Mouse (Mus musculus) ES-Bruce4 (cell line): ENCODE measurements around the gene Cyp4f13. TPM values are rescaled to one million over a fixed set of nuclear protein-coding genes. Genes with fewer than 3 reads are reported as not detected.

Experiments
- H3K27ac ChIP-seq: 2 replicates; pipeline ENCODE4 v1.5.1; 2012; ENCODE audit warnings: low read length, inconsistent platforms; ENCODE audit not compliant: insufficient read depth
- H3K27me3 ChIP-seq: 2 replicates; pipeline ENCODE4 v1.6.1; 2012; ENCODE audit warnings: mild to moderate bottlenecking, low read length, inconsistent platforms; ENCODE audit not compliant: control insufficient read depth, poor library complexity, insufficient read depth, severe bottlenecking
- H3K36me3 ChIP-seq: 2 replicates; pipeline ENCODE4 v1.6.1; 2012; ENCODE audit warnings: inconsistent platforms, mild to moderate bottlenecking, low read length, moderate library complexity; ENCODE audit not compliant: control insufficient read depth, poor library complexity, insufficient read depth, severe bottlenecking
- H3K4me1 ChIP-seq: one replicate; pipeline ENCODE4 v1.8.1; 2011; ENCODE audit warnings: low read length; ENCODE audit not compliant: control insufficient read depth, insufficient read depth
- H3K4me3 ChIP-seq: 2 replicates; pipeline ENCODE4 v1.5.1; 2011; ENCODE audit warnings: low read depth, mild to moderate bottlenecking, low read length
- H3K9ac ChIP-seq: 2 replicates; pipeline ENCODE4 v1.6.1; 2012; ENCODE audit warnings: low read depth, mild to moderate bottlenecking, inconsistent platforms; ENCODE audit not compliant: poor library complexity, severe bottlenecking
- H3K9me3 ChIP-seq: replicated peaks from 2 replicates; pipeline ENCODE4 v1.6.1; 2012; ENCODE audit warnings: mild to moderate bottlenecking, low read length, inconsistent platforms; ENCODE audit not compliant: control insufficient read depth, poor library complexity, insufficient read depth, severe bottlenecking
- CTCF ChIP-seq: IDR thresholded peaks from one replicate; pipeline ENCODE4 v1.8.1; 2011; ENCODE audit warnings: low read depth, low read length
- EP300 ChIP-seq: IDR thresholded peaks from 2 replicates; pipeline ENCODE4 v1.6.1; 2011; ENCODE audit warnings: low read depth, low read length; ENCODE audit not compliant: insufficient read depth
- POLR2A ChIP-seq: IDR thresholded peaks from one replicate; pipeline ENCODE4 v1.8.1; 2011; ENCODE audit warnings: low read length; ENCODE audit not compliant: insufficient read depth
- polyA plus RNA-seq: library from polyadenylated mRNA; stranded (reverse); fragments of >200 nt; gene quantifications from 2 replicates; pipeline ENCODE4 v1.2.4, GENCODE M21; 2011; ENCODE audit warnings: low read depth; ENCODE audit not compliant: missing spikeins, insufficient read depth, insufficient read length

Cyp4f13 gene
- polyA plus RNA-seq, 1 experiment, result 18.8 TPM

DNA sequence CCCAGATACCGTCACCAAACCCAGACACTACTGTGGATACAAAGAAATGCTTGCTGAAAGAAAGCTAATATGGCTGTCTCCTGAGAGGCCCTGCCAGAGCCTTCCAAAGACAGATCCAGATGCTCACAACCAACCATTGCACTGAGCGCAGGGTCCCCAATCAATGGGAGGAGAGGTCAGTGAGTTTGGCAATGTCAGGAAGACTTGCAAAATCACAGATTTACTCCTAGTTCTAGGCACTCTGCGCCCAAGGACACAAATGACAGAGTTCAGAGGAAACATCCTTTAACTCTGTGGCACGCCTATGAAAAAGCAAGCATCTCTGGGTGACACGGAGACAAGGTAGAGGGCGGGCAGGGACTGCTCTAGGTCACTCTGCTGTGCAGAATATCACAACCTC, 57.6 kb downstream of the Cyp4f13 start:
- H3K36me3 ChIP-seq, result peaks cover 6% of the 10 kb centered on the region
- no peak overlapping the region for H3K9ac ChIP-seq
- peaks cover 1% of the 10 kb centered on the region for H3K4me1 ChIP-seq
- H3K4me3 ChIP-seq, result no peak overlapping the region
- no peaks in the 10 kb centered on the region for H3K27me3 ChIP-seq
- no peak overlapping the region for H3K27ac ChIP-seq
- no peak for TF ChIP-seq EP300
- no peak for TF ChIP-seq POLR2A
- TF ChIP-seq CTCF, result no peak
- H3K9me3 ChIP-seq, result no peaks in the 10 kb centered on the region

DNA sequence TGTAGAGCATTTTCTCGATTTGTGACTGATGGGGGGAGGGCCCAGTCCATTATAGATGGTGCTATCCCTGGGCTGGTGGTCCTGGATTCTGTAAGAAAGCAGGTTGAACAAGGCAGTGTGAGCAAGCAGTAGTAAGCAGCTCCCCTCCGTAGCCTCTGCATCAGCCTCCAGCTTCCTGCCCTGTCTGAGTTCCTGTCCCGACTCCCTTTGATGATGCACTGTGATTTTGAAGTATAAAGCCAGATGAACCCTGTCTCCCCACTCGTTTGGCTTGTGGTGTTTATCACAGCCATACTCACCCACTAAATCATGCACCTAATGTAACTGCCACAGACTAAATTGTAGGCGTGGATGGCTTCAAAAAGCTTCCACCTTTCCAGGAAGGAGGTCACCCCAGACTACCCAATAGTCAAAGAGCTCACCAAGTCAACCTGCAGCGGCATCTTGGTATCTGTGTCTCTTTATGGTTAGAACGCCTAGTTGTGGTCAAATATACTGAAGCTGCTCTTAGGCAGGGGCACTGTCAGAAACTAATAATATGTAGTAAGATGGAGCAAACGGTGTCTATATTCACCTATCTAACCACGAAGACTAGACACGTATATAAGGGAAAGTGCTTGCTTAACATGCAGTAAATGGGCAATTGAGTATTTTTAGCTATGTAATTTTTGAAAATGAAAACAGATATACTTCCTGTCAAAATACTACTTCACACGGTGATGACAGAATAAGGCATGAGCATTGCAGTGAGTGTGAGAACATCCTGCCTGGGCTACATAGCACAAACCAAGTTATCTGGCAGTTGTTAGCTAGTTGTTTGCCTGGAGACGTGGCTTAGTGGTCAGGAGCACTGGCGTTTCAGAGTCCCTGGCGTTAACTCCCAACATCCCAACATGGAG, 66.6 kb downstream of the Cyp4f13 start:
- H3K4me1 ChIP-seq, result peaks cover 5% of the 10 kb centered on the region
- H3K27me3 ChIP-seq, result no peaks in the 10 kb centered on the region
- peak overlapping the region; percentile 66 for H3K27ac ChIP-seq
- H3K9ac ChIP-seq, result no peak overlapping the region
- H3K9me3 ChIP-seq, result no peaks in the 10 kb centered on the region
- no peak overlapping the region for H3K4me3 ChIP-seq
- no peak for TF ChIP-seq CTCF
- TF ChIP-seq EP300, result no peak
- TF ChIP-seq POLR2A, result no peak
- peaks cover 30% of the 10 kb centered on the region for H3K36me3 ChIP-seq

DNA sequence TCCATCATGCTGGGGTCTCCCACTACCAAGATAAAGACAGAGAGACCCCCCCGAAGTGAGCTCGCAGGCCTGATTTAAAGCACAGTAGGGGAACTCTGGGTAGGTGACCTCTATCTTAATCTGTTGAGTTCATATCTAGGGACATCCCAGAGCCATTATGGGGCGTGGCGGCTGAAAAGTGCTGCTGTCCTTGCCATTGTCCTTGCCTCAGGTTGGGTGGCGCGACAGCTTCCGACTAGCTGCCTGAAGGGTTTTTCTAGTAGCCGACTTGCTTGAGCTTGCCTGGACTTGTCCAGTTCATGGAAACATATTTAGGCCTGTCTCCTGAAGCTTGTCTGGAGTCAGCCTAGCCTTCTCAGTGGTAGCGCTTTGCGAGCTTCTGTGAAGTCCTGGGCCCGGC, 68.4 kb downstream of the Cyp4f13 start:
- peak; percentile 100 for TF ChIP-seq EP300
- no peak for TF ChIP-seq POLR2A
- H3K36me3 ChIP-seq, result peaks cover 19% of the 10 kb centered on the region
- peaks cover 5% of the 10 kb centered on the region for H3K4me1 ChIP-seq
- H3K4me3 ChIP-seq, result no peak overlapping the region
- no peaks in the 10 kb centered on the region for H3K27me3 ChIP-seq
- peak overlapping the region; percentile 95 for H3K27ac ChIP-seq
- no peaks in the 10 kb centered on the region for H3K9me3 ChIP-seq
- H3K9ac ChIP-seq, result peak overlapping the region; percentile 60

DNA sequence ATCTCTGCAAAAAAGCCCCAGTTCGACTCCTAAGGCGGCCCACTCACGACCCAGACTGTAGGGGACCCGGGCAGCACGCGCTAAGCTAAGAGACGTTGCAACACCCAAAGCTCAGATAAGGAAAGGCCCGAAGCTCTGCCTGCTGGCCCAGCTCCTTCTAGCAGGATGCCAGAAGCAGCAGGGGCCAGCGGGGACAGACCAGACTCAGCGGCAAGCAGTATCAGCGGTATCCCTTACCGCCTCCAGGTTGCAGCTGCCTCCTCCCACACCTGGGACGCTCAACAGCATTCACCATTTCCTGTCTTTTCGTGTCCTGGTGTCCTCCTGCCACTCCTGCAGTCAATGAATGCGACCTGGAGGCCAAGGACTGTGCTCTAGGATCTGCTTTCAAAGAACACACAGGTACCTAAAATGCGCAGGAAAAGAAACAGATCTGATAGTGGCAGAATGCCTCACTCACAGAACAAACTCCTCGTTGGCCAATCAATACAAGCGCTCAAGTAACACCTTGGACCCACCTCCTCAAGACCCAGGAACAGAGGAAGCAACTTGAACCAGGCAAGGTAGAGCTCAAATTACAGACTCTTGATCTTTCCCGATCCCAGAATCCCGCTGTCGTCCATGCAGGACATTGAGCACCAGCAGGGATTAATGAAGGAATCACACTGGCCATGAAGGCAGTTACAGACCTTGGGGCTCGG, 69.6 kb downstream of the Cyp4f13 start:
- Histone ChIP-seq H3K9me3 (0 out of 2 replicates have a peak, but pooled peaks cover under 1% of the 10 kb centered on the region), H3K9ac (peak overlapping the region; percentile 60), H3K27ac (peak overlapping the region; percentile 95), H3K4me1 (peaks cover 5% of the 10 kb centered on the region), H3K36me3 (peaks cover 7% of the 10 kb centered on the region), H3K27me3 (no peaks in the 10 kb centered on the region), H3K4me3 (peak overlapping the region; percentile 91)
- TF ChIP-seq EP300 (peak; percentile 25; the same call in 1 of the 2 replicates), POLR2A (peak; percentile 56), CTCF (no peak)

Other genes with a start within 250 kb of the Cyp4f13 start
- 43.8 and 54.5 TPM in 2 replicates for gene Zfp871, start 159.1 kb downstream of the Cyp4f13 start, polyA plus RNA-seq
- 8.0 and 8.4 TPM in 2 replicates for gene Zfp811, start 137.5 kb downstream of the Cyp4f13 start, polyA plus RNA-seq
- gene Zfp799, start 117.1 kb downstream of the Cyp4f13 start, polyA plus RNA-seq, result 25.5 and 27.1 TPM in 2 replicates
- gene Zfp870, start 55.8 kb downstream of the Cyp4f13 start, polyA plus RNA-seq, result 17.6 and 19.0 TPM in 2 replicates
- gene Cyp4f14, start 30.1 kb downstream of the Cyp4f13 start, polyA plus RNA-seq, result not detected in 2 replicates
- gene Zfp472, start 18.4 kb upstream of the Cyp4f13 start, polyA plus RNA-seq, result 12.9 and 14.5 TPM in 2 replicates
- gene Zfp952, start 45.7 kb upstream of the Cyp4f13 start, polyA plus RNA-seq, result 9.9 and 13.5 TPM in 2 replicates
- 9.5 and 10.5 TPM in 2 replicates for gene Zfp763, start 86.0 kb upstream of the Cyp4f13 start, polyA plus RNA-seq
- gene 4921501E09Rik, start 120.7 kb upstream of the Cyp4f13 start, polyA plus RNA-seq, result not detected in 2 replicates
- gene Zfp563, start 141.9 kb upstream of the Cyp4f13 start, polyA plus RNA-seq, result 5.0 and 5.5 TPM in 2 replicates
- gene Morc2b, start 192.3 kb upstream of the Cyp4f13 start, polyA plus RNA-seq, result 0.21 and 0.23 TPM in 2 replicates
- gene Olfr55, start 221.0 kb upstream of the Cyp4f13 start, polyA plus RNA-seq, result not detected in 2 replicates
- not detected in 2 replicates for gene Olfr239, start 243.9 kb upstream of the Cyp4f13 start, polyA plus RNA-seq